Mouse (Mus musculus) heart, postnatal 4 days (tissue): ENCODE measurements around the gene Slc39a11. TPM values are rescaled to one million over a fixed set of nuclear protein-coding genes. Genes with fewer than 3 reads are reported as not detected.

ENCODE experiments used
- DNase-seq: peaks from one replicate; pipeline ENCODE4 v3.0.0; 2021
- total RNA-seq, 2 experiments: library from RNA; stranded (reverse); gene quantifications; 2 replicates each; pipeline ENCODE4 v1.2.3; 2021

Gene Slc39a11
- total RNA-seq, 2 experiments from 2014 or later, result 8.2 to 9.5 TPM

DNA sequence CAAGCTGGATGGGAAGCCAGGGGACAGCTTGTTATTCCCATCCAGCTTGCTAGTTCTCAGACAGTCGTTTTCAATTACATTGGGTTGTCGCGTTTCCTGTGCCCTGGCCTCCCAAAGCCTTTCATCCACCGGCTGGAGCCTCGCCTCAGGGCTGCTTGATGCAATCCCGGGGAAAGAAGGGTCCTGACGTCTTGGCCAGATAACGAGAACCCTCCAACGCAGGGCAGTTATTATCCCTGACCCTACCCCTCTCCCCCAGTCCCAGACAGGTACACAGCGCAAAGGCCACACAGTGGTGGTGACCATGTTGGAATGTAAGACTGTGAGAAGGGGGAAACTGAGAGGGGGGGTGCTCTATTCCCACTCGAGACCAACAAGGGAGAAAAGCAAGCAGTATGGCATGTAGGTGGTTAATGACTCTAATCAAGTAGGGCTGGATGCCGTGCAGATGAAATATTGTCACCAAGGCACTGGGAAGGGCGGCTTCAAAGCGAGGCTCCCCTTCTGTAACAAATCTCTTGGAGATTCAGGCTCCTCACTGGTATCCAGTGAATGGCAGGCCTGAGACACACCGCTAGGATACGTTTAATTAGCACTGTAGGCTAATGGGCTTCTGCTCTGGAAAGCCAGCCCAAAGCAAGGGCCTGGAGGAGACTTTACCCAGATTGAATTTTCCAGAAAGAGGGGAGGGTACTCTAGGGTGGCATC, 196.9 kb downstream of the Slc39a11 start:
- no peak for DNase-seq

DNA sequence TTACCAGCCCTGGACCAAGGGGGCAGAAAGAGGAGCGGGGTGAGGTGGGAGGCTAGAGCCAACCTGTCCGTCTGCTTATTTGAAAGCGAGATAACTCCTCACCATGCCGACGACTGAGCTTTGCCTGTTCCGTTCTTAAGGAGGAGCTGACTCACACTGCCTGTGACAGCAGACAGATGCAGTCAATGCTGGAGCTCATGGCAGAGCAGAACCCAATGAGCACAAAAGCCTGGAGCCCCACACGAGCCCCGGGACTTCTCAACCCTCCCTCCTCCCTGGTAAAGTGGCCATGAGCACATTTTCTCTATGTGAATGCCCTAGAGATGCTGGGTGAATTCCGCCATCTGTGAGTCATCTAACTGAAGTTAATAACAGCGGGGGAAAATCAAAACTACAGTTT, 198.6 kb downstream of the Slc39a11 start:
- DNase-seq, result no peak

DNA sequence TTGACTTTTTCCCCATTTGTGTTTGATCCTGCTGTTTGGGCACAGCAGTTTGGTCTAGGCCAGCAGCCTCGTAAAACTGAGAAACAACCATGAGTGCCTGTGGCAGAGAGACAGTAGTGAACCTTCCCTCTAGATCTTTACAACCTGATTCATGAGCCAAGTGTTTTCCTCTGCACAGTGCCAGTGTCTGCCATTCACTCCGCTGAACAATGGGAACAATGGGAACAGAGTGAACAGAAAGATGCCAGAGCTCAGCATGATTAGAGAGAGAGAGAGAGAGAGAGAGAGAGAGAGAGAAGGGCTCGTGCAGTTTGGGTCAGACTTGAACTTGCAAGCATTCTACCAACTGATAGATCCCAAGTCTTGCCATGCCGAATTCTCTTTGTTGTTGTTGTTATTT, 199.2 kb downstream of the Slc39a11 start:
- DNase-seq, result no peak

DNA sequence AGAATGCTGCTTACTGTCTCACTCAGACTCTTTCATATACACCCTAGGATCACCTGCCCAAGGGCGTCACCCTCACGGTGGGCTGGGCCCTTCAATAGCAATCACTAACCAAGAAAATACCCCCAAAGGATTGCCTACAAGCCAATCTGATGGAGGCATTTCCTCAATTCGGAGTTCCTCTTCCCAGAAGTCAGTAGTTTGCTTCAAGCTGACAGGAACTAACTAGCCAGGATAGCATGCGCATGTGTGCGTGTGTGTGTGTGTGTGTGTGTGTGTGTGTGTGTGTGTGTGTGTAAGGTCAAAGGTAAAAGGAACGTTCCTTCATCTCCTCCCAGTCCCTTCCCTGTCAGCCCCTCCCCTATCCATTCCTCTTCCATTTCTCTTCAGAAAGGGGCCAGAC, 199.9 kb downstream of the Slc39a11 start:
- no peak for DNase-seq

DNA sequence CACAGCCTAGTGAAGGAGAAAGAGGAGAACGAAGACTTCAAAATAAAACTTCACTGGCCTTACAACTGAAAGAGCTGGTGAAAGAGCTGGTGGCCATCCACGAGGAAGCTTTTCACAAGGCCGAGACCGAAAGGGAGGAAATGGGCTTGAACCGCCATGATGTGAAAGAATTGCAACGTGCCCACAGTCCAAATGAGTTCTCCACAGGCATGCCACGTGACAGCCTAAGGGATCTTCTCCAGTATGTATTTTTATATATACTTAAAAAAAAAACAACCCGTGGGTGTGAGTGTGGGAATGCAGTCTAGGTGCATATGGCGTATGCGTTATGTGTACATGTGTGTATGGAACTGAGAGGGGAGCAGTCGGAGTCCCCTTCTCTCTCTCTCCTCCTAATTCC, 207.8 kb downstream of the Slc39a11 start:
- no peak for DNase-seq

DNA sequence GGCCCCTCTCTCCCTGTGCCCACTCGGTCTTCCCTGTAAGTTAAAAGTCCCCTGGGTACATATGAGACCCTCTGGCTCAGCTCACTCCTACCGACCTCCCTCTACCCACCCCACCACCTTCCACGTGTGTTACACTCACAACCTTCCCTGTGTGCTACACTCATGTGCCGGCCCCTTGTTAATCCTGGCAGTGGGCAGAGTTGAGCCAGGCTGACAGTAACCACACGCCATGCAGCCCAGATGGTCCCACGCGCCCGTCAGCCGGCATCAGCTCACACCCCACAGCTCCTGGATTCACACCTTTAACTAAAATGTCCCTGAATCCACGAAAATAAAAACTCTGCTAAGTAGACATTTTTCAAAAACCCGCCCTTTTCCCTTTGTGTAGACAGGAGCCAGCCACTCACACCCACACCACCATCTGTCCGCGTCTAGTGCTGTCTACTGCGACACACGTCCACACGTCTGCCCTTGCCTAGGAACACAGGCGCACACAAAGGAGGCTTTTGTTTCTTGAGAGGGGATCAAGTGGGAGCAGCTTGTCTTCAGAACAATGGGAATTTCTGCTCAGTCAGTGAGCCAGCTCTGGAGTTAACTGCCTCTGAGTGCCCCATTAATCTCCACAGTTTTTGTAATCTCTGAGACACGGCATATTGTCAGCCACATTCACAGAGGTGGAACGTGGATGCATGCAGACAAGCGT, 210.4 kb downstream of the Slc39a11 start:
- DNase-seq, result peak; percentile 14

DNA sequence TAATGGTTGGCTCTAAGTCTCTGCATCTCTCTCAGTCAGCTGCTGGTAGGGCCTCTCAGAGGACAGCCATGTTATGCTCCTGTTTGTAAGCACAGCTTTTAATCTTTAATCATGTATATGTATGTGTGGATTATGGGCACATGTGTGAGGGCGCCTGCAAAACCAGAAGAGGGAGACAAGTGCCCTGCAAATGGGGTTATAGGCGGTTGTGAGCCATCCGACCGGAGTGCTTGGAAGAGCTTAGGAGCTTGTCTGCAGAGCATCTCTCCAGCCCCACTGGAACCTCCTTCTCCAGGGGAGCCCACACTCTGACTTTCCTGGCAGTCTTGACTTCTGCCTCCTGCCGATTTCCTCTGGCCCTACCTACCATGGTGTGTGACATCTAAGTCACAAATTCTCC, 211.0 kb downstream of the Slc39a11 start:
- no peak for DNase-seq

DNA sequence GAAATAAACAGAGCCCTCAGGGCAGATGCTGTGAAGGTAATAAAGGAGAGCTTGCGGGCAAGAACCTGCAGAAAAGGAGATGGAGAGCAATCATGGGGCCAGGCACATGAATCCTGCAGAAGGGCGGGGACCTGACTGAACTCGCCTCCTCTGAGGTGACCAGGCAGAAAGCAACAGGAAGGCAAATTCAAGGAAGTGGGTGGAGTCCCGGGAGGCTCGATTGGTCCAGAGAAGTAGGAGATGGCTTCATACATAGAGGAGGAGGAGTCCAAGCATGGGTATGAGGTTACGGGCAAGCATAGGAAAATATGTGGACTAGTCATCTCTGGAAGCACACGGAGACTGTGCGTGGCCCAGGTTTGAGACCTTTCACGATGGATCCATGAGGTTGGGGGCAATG, 212.5 kb downstream of the Slc39a11 start:
- DNase-seq, result no peak

DNA sequence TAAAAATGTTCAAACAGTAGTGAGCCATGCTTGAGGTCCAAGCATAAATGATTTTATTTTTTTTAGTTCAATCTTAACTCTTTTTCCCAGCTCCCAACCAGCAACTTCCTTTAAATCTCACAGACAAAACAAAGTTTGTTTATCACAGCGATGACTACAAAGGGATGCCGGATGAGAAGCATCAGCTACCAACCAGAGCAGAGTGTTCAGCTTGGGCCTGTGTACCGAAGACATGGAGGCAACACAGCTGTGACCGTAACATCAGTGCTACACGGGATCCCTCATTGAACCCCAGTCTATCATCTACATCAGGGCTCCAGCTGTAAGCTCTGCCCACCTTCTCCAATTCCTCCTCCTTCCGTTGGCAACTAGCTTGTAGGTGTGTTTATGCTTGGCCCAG, 213.6 kb downstream of the Slc39a11 start:
- no peak for DNase-seq

DNA sequence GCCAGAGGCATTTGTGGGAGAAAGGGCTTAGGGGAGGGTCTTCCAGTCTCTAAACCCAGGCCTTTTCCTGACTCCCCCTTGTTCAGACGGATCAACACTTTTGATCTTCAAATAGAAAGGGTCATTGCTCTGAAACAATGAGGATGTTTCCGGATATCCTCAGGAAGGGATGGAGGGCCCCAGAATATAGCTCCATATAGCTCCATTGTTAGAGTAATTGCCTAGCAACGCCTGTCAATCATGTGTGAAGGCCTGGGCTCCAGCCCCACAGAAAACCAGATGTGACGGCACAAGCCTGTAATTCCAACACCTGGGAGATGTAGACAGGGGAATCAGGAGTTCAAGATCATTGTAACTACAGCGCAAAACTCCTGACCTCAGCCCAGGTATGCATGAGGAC, 214.2 kb downstream of the Slc39a11 start:
- DNase-seq, result no peak

DNA sequence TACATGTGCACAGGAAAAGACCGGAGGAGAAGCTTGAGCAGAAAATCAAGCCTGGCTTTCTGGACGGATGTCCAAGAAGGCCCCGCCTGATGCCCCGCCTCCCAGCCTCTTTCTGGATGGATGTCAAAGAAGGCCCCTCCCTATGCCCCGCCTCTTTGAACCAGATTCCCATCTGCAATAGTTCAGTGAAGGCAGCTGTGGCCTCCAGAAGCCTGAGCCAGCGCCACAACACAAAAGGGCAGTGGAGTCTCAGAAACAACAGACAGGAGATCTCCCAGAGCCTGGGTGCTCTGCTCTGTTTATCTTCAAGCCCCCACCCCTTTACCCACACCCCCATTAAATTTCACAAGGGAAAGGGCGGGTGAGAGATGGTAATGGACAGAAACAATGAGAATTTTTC, 218.7 kb downstream of the Slc39a11 start:
- no peak for DNase-seq

DNA sequence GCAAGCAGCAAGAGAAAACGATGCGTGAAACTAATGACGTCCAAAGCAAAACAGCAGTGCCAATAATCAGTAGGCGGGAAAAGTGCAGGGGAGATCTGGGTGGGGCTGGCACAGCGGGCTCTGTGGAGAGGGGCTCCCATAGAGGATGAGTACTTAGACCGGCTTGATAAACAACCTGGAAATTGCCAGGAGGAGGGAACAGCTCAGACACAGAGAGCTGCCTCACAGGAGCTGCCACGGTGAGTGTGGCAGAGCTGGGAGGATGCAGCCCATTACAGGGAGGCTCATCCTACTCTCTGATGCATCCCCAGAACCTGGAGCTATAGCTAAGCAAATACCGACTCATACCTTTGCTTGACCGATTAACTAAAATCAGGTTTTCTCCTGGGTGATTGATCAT, 224.0 kb downstream of the Slc39a11 start:
- DNase-seq, result no peak

DNA sequence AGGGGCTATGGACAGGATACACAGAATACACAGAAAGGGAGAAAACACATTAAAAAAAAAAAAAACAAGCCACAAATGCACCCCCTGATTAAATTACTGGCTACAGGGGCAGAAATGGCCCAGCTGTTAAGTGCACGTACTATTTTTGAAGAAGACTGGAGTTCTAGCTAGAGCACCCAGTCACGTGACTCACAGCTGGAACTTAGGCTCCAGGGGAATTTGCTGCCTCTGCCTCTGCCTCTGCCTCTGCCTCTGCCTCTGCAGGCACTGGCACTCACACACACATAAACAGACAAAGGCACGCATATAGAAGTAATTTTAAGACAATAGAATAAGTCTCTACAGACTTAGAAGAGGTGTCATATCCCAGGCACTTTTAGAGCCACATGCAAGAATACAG, 224.4 kb downstream of the Slc39a11 start:
- no peak for DNase-seq

DNA sequence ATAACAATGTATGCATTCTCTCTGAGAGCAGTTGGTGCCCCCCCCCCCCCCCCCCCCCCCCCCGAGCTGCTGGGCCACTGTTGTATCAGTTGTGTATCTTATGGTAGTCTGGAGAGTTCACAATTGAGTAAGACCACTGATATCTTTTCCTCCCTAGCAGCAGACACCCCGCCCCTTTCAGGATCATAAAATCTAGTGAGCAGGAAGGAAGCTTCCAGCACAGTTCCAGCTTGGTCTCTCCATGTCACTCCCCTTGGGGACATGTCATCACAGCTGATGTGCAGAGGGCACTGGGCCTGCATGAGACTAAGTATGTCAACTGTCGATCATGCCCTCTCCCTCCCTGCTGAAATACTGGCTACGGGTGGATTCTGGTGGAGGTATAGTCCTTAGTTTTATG, 225.1 kb downstream of the Slc39a11 start:
- DNase-seq, result no peak

DNA sequence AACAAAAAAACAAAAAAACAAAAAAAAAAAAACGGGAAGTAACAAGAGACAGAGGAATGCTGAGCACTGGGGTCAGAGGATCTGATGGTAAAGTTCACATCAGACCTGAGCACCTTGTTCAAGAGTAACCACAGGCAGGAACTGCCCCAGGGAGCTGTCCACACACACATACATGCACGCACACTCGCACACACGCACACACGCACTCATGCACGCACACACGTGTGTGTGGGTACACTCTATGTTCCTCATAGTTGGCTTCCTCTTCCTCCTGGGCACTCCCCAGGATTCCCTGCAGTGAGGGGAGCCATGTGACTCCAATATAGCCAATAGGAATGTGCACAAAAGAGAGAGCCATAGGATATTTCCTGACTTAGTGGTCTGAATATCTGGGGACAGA, 227.3 kb downstream of the Slc39a11 start:
- DNase-seq, result no peak

DNA sequence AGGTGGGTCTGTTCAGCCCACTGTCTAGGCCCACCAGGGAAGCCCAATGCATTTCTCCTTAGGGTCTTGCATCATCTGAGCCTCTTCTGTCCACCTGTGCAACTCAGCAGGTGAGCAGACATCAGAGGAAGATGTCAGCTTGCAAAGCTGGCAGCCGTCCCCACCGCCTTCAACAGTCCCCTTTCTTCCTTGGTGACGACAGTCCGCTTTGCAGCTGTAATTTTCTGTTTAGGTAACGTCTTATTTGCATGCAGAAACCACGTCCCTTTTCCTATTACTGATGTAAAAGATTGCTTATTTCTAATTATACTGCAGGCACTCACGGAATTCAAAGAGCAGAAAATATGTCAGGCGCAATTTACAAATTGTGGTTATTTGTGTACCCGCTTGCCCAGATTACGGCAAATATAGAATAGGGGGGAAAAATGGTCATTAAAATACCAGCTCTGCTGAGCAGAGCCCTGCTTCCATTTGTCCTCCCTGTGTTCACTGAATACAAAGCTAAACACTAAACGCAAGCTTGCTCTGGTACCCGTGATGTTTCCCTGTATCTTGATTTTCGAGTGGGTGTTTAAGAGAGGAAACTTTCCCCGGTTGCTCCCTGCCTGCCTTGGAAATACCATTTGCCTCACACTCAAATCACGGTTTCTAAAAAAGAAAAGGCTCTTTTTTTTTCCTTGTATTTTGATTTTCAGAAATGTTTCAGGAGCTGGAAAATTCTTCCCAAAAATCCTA, 230.8 kb downstream of the Slc39a11 start:
- no peak for DNase-seq

DNA sequence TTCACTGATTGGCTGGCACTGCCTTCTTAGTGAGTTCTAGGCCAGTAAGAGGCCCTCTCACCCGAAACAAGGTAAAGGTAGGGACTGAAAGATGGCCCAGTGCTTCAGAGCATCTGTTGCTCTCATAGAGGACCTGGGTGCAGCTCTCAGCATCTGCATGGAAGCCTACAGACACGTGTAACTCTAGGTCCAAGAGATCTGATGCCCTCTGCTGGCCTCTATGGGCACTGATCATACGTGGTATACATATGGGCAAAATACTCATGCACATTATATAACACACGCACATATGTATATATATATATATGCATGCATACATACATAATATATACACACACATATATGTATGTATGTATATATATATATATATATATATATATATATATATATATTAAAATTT, 231.9 kb downstream of the Slc39a11 start:
- DNase-seq, result no peak

DNA sequence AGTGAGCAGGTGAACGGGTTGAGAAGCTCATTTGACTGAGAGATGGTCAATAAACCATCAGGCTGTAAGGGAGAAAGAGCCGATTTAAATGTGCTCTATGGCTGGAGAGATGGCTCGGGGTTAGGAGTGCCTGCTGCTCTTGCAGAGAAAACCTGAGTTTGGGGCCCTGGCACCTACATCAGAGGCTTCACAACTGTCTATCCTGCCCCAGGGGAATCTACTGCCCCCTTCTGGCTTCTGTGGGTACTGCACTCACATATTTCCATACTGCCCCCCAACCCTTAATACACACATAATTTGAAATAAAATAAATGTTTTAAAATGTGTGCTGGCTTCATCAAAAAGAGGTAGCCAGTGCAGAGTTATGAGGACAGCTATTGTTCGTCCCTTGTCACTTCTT, 237.3 kb downstream of the Slc39a11 start:
- no peak for DNase-seq

DNA sequence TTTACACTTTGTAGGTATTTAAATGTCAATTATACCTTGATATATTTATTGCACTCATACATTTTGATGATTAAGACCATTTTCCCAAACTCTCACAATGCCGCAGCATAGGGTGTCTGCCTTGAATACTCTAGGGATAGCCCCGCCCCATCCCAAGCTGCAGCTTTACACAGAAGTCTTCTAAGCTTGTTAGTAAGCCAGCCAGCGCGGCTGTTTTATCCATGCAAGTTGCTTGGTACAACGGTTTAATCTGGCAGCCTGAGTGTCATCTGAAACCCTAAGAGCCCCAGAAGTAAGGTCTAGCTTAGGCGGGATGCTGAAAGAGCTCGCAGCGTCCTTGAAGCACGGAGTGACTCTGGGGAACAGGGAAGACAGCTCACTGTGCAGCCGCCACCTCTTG, 238.1 kb downstream of the Slc39a11 start:
- DNase-seq, result no peak

DNA sequence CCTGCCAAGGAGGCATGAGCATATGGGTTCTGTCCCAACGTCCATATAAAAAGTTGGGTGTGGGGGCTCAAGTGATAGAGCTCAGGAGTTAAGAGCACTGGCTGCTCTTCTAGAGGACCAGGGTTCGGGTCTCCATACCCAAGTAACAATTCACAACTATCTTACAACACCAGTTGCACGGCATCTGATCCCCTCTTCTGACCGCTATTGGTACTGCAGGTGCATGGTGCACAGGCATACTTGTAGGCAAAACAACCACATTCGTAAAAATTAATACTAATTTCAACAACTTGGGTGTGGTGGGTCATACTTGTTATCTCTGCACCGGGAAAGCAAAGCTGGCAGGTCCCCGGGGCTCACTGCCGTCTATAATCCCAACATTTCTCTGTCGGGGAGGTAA, 240.8 kb downstream of the Slc39a11 start:
- DNase-seq, result no peak

DNA sequence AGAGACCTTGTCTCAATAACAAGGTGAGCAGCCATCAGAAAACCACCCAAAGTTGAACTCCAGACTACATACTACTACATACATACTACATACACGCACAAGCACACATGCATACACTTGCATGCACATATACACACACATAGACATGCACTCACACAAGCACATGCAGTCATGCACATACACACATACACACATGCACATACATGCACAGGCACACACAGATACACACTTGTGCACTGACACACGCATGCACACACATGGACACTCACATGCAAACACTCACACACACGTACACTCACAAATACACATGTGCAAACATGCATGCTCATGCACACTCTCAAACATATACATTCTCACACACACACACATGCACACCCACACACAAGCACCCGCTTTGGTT, 242.4 kb downstream of the Slc39a11 start:
- no peak for DNase-seq

DNA sequence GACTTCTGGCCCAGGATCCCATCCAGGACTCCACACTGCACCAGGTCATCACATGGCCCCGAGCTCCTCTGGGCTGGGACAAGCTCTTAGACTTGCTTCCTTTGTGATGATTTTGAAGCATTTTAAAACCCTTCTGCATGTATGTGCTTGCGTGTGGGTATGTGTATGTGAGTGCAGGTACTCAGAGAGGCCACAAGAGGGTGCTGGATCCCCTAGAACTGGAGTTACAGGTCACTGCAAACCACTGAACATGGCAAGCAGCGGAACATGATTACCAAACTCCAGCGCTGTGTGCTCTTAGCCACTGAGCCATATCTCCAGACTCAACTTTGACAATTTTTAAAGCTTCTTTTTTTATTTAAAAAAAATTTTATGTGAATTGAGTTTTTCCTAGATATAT, 249.0 kb downstream of the Slc39a11 start:
- DNase-seq, result no peak

DNA sequence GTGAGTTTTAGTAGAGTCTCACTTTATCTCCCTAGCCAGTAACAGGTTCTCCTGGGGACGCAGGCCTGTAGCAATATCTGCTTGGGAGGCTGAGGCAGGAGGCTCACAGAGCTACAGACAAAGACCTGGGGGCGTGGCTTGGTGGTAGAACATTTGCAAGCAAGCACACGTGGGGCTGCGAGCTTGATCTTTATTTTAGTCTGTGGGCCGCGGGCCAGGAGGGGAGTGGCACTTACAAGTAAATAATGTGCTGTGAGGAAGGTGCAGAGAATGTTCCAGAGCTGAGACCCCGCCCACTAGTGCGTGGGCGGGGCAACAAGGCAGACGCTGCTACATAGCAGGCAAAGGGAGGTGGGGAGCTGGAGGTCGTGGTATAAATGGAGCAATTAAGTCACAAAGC, 250.3 kb downstream of the Slc39a11 start:
- no peak for DNase-seq

DNA sequence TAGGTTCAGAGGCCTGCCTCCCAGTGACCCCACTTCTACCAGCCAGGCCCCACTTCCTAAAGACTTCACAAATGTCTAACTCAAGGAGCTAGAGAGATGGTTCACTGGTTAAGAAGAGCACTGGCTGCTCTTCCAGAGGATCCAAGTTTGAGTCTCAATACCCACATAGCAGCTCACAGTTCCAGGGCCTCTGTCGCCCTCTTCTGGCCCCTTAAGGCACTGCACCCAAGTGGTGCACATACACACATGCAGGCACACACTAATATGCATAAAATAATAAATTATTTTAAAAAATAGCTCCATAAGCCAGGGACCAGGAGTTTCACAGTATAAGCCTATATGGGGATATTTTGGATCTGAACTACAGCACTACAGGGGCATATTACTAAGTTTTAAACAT, 252.5 kb downstream of the Slc39a11 start:
- no peak for DNase-seq
